Mouse (Mus musculus): ENCODE data around the gene Olfr1100. TPM values are rescaled to one million over a fixed set of nuclear protein-coding genes. Genes with fewer than 3 reads are reported as not detected.

The Olfr1100 gene
- not detected in 2 replicates for polyA plus RNA-seq (2014; fragmentation: Nextera tagmentation; extraction: Ambion mirVana)

DNA sequence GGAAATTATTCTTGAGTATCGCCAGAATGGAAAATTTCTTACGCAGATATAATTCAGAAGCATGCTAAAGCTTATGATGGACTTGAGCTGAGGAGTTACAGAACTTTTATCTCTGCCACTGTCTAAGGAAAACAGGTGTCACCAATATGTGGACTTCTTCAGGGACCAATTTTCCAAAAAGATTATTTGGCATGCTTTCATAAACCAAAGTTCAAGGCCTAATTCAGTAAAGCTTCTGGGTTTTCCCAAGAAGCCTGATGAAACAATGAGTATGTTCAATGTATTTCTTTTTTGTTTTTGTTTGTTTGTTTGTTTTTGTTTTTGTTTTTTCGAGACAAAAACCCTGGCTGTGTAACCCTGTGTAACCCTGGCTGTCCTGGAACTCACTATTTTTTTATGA lies at the start of gene Olfr1100:
Gene Olfr1100, minus strand, starts transcription at position 101 of the 400 bp plus-strand sequence.
- no peaks in the 10 kb centered on the region for H3K9me3 ChIP-seq (ENCODE audit: control insufficient read depth, low read length)
- H3K4me2 ChIP-seq (replicated peaks; ENCODE audit: low read depth, low read length) = no peak within 1 kb of the TSS
- no peak within 1 kb of the TSS for H3K27ac ChIP-seq (ENCODE audit: low read depth, low read length)
- H3K4me3 ChIP-seq (ENCODE audit: low read length) = no peak within 1 kb of the TSS
- WGBS = 81% methylated on average over 3 of the region's 3 CpGs
- no peak within 1 kb of the TSS for H3K9ac ChIP-seq (ENCODE audit: low read depth, low read length)
- no peak for ATAC-seq (ENCODE audit: low FRiP score, low TSS enrichment)
- H3K36me3 ChIP-seq (ENCODE audit: control insufficient read depth, insufficient read depth, low read length) = no peaks in the 10 kb centered on the region
- H3K4me1 ChIP-seq (ENCODE audit: control insufficient read depth, insufficient read depth, low read length) = no peaks in the 10 kb centered on the region
- no peaks in the 10 kb centered on the region for H3K27me3 ChIP-seq (ENCODE audit: control insufficient read depth, insufficient read depth, low read length)

DNA sequence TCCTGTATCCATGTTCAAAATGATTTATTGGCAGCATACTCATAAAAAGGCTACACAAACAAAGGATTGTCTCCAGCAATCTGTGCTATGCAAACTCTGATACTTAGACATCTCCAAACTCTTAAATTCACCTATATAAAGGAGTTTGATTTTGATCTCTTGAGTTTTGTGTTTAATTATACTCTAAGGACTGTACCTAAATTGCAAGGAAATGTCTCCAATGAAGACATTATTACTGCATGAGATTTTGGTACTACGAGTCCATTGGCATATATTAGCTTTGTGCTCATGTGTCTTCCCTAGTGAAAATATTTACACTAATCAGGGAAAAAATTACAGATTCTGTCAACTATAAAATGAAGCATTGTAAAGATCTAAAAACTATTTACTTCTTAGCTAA lies 47.2 kb upstream of the Olfr1100 start, which contains the start of gene Olfr1104:
Gene Olfr1104, minus strand, starts transcription at position 101 of the 400 bp plus-strand sequence.
- no peaks in the 10 kb centered on the region for H3K4me1 ChIP-seq (ENCODE audit: control insufficient read depth, insufficient read depth, low read length)
- H3K36me3 ChIP-seq (ENCODE audit: control insufficient read depth, insufficient read depth, low read length) = no peaks in the 10 kb centered on the region
- 82% methylated on average over 1 of the region's 1 CpGs for WGBS
- H3K27me3 ChIP-seq (ENCODE audit: control insufficient read depth, insufficient read depth, low read length) = no peaks in the 10 kb centered on the region
- no peak within 1 kb of the TSS for H3K9ac ChIP-seq (ENCODE audit: low read depth, low read length)
- H3K4me2 ChIP-seq (replicated peaks; ENCODE audit: low read depth, low read length) = no peak within 1 kb of the TSS
- H3K27ac ChIP-seq (ENCODE audit: low read depth, low read length) = no peak within 1 kb of the TSS
- H3K4me3 ChIP-seq (ENCODE audit: low read length) = no peak within 1 kb of the TSS
- H3K9me3 ChIP-seq (ENCODE audit: control insufficient read depth, low read length) = no peaks in the 10 kb centered on the region
- no peak for ATAC-seq (ENCODE audit: low FRiP score, low TSS enrichment)

GRCm38 (mm10) chr2:86998098-86998497 lies 18.3 kb upstream of the Olfr1100 start, which contains the start of gene Olfr1102:
TSS of gene Olfr1102 (plus strand) at chr2:86998398.
- Histone ChIP-seq H3K27me3 (ENCODE audit: control insufficient read depth, insufficient read depth, low read length) (no peaks in the 10 kb centered on the region), H3K4me3 (ENCODE audit: low read length) (no peak within 1 kb of the TSS), H3K27ac (ENCODE audit: low read depth, low read length) (no peak within 1 kb of the TSS), H3K9ac (ENCODE audit: low read depth, low read length) (no peak within 1 kb of the TSS), H3K36me3 (ENCODE audit: control insufficient read depth, insufficient read depth, low read length) (no peaks in the 10 kb centered on the region), H3K4me2 (replicated peaks; ENCODE audit: low read depth, low read length) (no peak within 1 kb of the TSS), H3K4me1 (ENCODE audit: control insufficient read depth, insufficient read depth, low read length) (no peaks in the 10 kb centered on the region), H3K9me3 (ENCODE audit: control insufficient read depth, low read length) (no peaks in the 10 kb centered on the region)
- ATAC-seq (ENCODE audit: low FRiP score, low TSS enrichment) = no peak

- Histone ChIP-seq H3K36me3 (ENCODE audit: control insufficient read depth, insufficient read depth, low read length) (no peaks in the 10 kb centered on the region), H3K27me3 (ENCODE audit: control insufficient read depth, insufficient read depth, low read length) (no peaks in the 10 kb centered on the region), H3K4me3 (ENCODE audit: low read length) (no peak within 1 kb of the TSS), H3K9ac (ENCODE audit: low read depth, low read length) (no peak within 1 kb of the TSS), H3K4me1 (ENCODE audit: control insufficient read depth, insufficient read depth, low read length) (no peaks in the 10 kb centered on the region), H3K27ac (ENCODE audit: low read depth, low read length) (no peak within 1 kb of the TSS), H3K4me2 (replicated peaks; ENCODE audit: low read depth, low read length) (no peak within 1 kb of the TSS), H3K9me3 (ENCODE audit: control insufficient read depth, low read length) (no peaks in the 10 kb centered on the region)
- no peak for ATAC-seq (ENCODE audit: low FRiP score, low TSS enrichment)
- WGBS = 84% methylated on average over 3 of the region's 3 CpGs
These were observed 11.4 kb upstream of the Olfr1100 start, which contains the start of gene Olfr1101 for GRCm38 (mm10) chr2:86991121-86991520. TSS of gene Olfr1101 (minus strand) at chr2:86991221.

DNA sequence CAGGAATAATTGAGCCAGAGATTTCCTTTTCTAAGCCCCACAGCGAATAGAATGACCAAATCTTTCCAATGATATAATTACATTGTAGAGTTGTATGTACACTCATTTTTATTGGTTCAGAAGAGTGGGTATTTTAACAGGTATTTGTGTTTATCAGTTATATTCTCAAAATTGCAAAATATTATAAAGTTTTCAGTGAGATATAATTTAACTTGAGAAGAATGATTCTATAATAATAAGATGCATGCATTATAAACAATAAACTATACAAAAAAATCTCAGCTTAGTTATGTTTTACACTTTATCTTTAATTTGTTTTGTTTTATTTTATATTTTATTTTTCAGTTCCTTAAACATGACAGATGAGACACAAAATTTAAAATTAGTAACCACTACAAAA lies 19.2 kb downstream of the Olfr1100 start, which contains the start of gene Olfr1099:
Gene Olfr1099, minus strand, starts transcription at position 101 of the 400 bp plus-strand sequence.
- WGBS = 80% methylated on average over 1 of the region's 1 CpGs
- H3K27ac ChIP-seq (ENCODE audit: low read depth, low read length) = no peak within 1 kb of the TSS
- no peak within 1 kb of the TSS for H3K4me3 ChIP-seq (ENCODE audit: low read length)
- H3K4me2 ChIP-seq (replicated peaks; ENCODE audit: low read depth, low read length) = no peak within 1 kb of the TSS
- no peaks in the 10 kb centered on the region for H3K27me3 ChIP-seq (ENCODE audit: control insufficient read depth, insufficient read depth, low read length)
- H3K9ac ChIP-seq (ENCODE audit: low read depth, low read length) = no peak within 1 kb of the TSS
- ATAC-seq (ENCODE audit: low FRiP score, low TSS enrichment) = no peak
- H3K9me3 ChIP-seq (ENCODE audit: control insufficient read depth, low read length) = no peaks in the 10 kb centered on the region
- no peaks in the 10 kb centered on the region for H3K36me3 ChIP-seq (ENCODE audit: control insufficient read depth, insufficient read depth, low read length)
- H3K4me1 ChIP-seq (ENCODE audit: control insufficient read depth, insufficient read depth, low read length) = no peaks in the 10 kb centered on the region

DNA sequence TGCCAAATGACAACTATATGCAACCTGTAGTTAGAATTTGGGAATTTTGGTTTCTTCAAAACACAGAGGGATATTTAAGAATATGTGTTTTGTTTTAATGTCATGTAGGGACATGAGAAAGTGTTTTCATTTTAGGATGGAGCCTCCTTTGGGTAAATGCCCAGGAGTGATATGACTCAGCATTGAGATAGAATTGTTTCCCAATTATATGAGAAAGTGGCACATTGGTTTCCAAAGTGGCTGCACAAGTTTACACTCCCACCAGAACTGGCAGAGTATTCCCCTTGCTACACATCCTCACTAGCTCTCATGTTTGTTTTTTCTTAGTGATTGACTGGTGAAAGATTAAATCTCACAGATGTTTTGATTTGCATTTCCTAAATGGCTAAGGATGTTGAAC lies 53.2 kb downstream of the Olfr1100 start:
- no peak overlapping the region for H3K9ac ChIP-seq (ENCODE audit: low read depth, low read length)
- H3K27me3 ChIP-seq (ENCODE audit: control insufficient read depth, insufficient read depth, low read length) = no peaks in the 10 kb centered on the region
- H3K4me2 ChIP-seq (replicated peaks; ENCODE audit: low read depth, low read length) = no peak overlapping the region
- H3K4me3 ChIP-seq (ENCODE audit: low read length) = no peak overlapping the region
- no peaks in the 10 kb centered on the region for H3K9me3 ChIP-seq (ENCODE audit: control insufficient read depth, low read length)
- H3K27ac ChIP-seq (ENCODE audit: low read depth, low read length) = no peak overlapping the region
- no peak for ATAC-seq (ENCODE audit: low FRiP score, low TSS enrichment)
- no peaks in the 10 kb centered on the region for H3K36me3 ChIP-seq (ENCODE audit: control insufficient read depth, insufficient read depth, low read length)
- no peaks in the 10 kb centered on the region for H3K4me1 ChIP-seq (ENCODE audit: control insufficient read depth, insufficient read depth, low read length)

Other genes starting within 250 kb of the Olfr1100 start
- gene Olfr1089, start 246.3 kb downstream of the Olfr1100 start, polyA plus RNA-seq (2014; fragmentation: Nextera tagmentation; extraction: Ambion mirVana) = not detected in 2 replicates
- not detected in 2 replicates for gene Olfr1090, start 221.0 kb downstream of the Olfr1100 start, polyA plus RNA-seq (2014; fragmentation: Nextera tagmentation; extraction: Ambion mirVana)
- not detected in 2 replicates for gene Olfr1093, start 197.5 kb downstream of the Olfr1100 start, polyA plus RNA-seq (2014; fragmentation: Nextera tagmentation; extraction: Ambion mirVana)
- not detected in 2 replicates for gene Olfr141, start 169.9 kb downstream of the Olfr1100 start, polyA plus RNA-seq (2014; fragmentation: Nextera tagmentation; extraction: Ambion mirVana)
- gene Olfr1094, start 155.3 kb downstream of the Olfr1100 start, polyA plus RNA-seq (2014; fragmentation: Nextera tagmentation; extraction: Ambion mirVana) = not detected in 2 replicates
- not detected in 2 replicates for gene Olfr1095, start 128.3 kb downstream of the Olfr1100 start, polyA plus RNA-seq (2014; fragmentation: Nextera tagmentation; extraction: Ambion mirVana)
- gene Gm13723, start 105.2 kb downstream of the Olfr1100 start, polyA plus RNA-seq (2014; fragmentation: Nextera tagmentation; extraction: Ambion mirVana) = not detected in 2 replicates
- not detected in 2 replicates for gene Olfr1097, start 87.7 kb downstream of the Olfr1100 start, polyA plus RNA-seq (2014; fragmentation: Nextera tagmentation; extraction: Ambion mirVana)
- gene Olfr1098, start 55.4 kb downstream of the Olfr1100 start, polyA plus RNA-seq (2014; fragmentation: Nextera tagmentation; extraction: Ambion mirVana) = not detected in 2 replicates
- gene Olfr1099, start 19.3 kb downstream of the Olfr1100 start, polyA plus RNA-seq (2014; fragmentation: Nextera tagmentation; extraction: Ambion mirVana) = not detected in 2 replicates
- not detected in 2 replicates for gene Olfr1101, start 11.3 kb upstream of the Olfr1100 start, polyA plus RNA-seq (2014; fragmentation: Nextera tagmentation; extraction: Ambion mirVana)
- not detected in 2 replicates for gene Olfr1102, start 18.4 kb upstream of the Olfr1100 start, polyA plus RNA-seq (2014; fragmentation: Nextera tagmentation; extraction: Ambion mirVana)
- gene Olfr1104, start 47.1 kb upstream of the Olfr1100 start, polyA plus RNA-seq (2014; fragmentation: Nextera tagmentation; extraction: Ambion mirVana) = not detected in 2 replicates
- not detected in 2 replicates for gene Olfr1105, start 56.6 kb upstream of the Olfr1100 start, polyA plus RNA-seq (2014; fragmentation: Nextera tagmentation; extraction: Ambion mirVana)
- not detected in 2 replicates for gene Olfr1106, start 72.3 kb upstream of the Olfr1100 start, polyA plus RNA-seq (2014; fragmentation: Nextera tagmentation; extraction: Ambion mirVana)
- not detected in 2 replicates for gene Olfr1107, start 95.9 kb upstream of the Olfr1100 start, polyA plus RNA-seq (2014; fragmentation: Nextera tagmentation; extraction: Ambion mirVana)
- not detected in 2 replicates for gene Olfr1109, start 116.1 kb upstream of the Olfr1100 start, polyA plus RNA-seq (2014; fragmentation: Nextera tagmentation; extraction: Ambion mirVana)
- gene Olfr259, start 134.6 kb upstream of the Olfr1100 start, polyA plus RNA-seq (2014; fragmentation: Nextera tagmentation; extraction: Ambion mirVana) = not detected in 2 replicates
- gene Olfr1110, start 160.3 kb upstream of the Olfr1100 start, polyA plus RNA-seq (2014; fragmentation: Nextera tagmentation; extraction: Ambion mirVana) = not detected in 2 replicates
- gene Olfr1111, start 172.7 kb upstream of the Olfr1100 start, polyA plus RNA-seq (2014; fragmentation: Nextera tagmentation; extraction: Ambion mirVana) = not detected in 2 replicates
- not detected in 2 replicates for gene Olfr1112, start 207.8 kb upstream of the Olfr1100 start, polyA plus RNA-seq (2014; fragmentation: Nextera tagmentation; extraction: Ambion mirVana)
- not detected in 2 replicates for gene Olfr1113, start 229.0 kb upstream of the Olfr1100 start, polyA plus RNA-seq (2014; fragmentation: Nextera tagmentation; extraction: Ambion mirVana)